Mouse (Mus musculus): ENCODE data around the gene B3gnt9. TPM values are rescaled to one million over a fixed set of nuclear protein-coding genes. Genes with fewer than 3 reads are reported as not detected.

Gene B3gnt9
- polyA plus RNA-seq, 1 experiment = 7.6 TPM

GRCm38 (mm10) chr8:105270101-105270915 lies 15.4 kb upstream of the B3gnt9 start:
- Histone ChIP-seq H3K27me3 (ENCODE audit: control insufficient read depth, insufficient read depth, insufficient read length) (no peaks in the 10 kb centered on the region), H3K36me3 (ENCODE audit: control insufficient read depth, insufficient read depth) (peaks cover 3% of the 10 kb centered on the region), H3K4me3 (ENCODE audit: insufficient read depth, poor library complexity, severe bottlenecking) (peak overlapping the region; percentile 18)

GRCm38 (mm10) chr8:105269461-105269947 lies 14.6 kb upstream of the B3gnt9 start, which contains the start of gene Hsf4:
Hsf4 (plus strand) TSS chr8:105269801.
- TF ChIP-seq MYOG (IDR thresholded peaks at IDR 0.05; ENCODE audit: control insufficient read depth, extremely low read depth, insufficient read length) = no peak
- no peak for TF ChIP-seq CTCF (IDR thresholded peaks at IDR 0.05; ENCODE audit: control insufficient read depth, insufficient read depth, insufficient read length)
- TF ChIP-seq MAX (IDR thresholded peaks at IDR 0.05) = no peak
- no peak for TF ChIP-seq FOSL1 (IDR thresholded peaks at IDR 0.05; ENCODE audit: insufficient read depth, low read length, poor library complexity, severe bottlenecking)
- TF ChIP-seq USF1 (IDR thresholded peaks at IDR 0.05; ENCODE audit: low read depth) = no peak
- H3ac ChIP-seq (ENCODE audit: control insufficient read depth, insufficient read length, low read depth) = peak within 1 kb of the TSS; percentile 76
- no peaks in the 10 kb centered on the region for H3K27me3 ChIP-seq (ENCODE audit: control insufficient read depth, insufficient read depth, insufficient read length)

More at GRCm38 (mm10) chr8:105270101-105270915, 15.4 kb upstream of the B3gnt9 start:
- Histone ChIP-seq H3K79me2 (ENCODE audit: control insufficient read depth, insufficient read depth) (no peaks in the 10 kb centered on the region), H3K79me3 (ENCODE audit: low read depth) (no peaks in the 10 kb centered on the region), H3ac (ENCODE audit: control insufficient read depth, insufficient read length, low read depth) (peak overlapping the region; percentile 76)
- TF ChIP-seq USF1 (IDR thresholded peaks at IDR 0.05; ENCODE audit: low read depth) (no peak), MYOG (IDR thresholded peaks at IDR 0.05; ENCODE audit: control insufficient read depth, extremely low read depth, insufficient read length) (no peak)

GRCm38 (mm10) chr8:105269075-105269458 lies 14.1 kb upstream of the B3gnt9 start:
- no peak for TF ChIP-seq FOSL1 (IDR thresholded peaks at IDR 0.05; ENCODE audit: insufficient read depth, low read length, poor library complexity, severe bottlenecking)
- TF ChIP-seq MYOG (IDR thresholded peaks at IDR 0.05; ENCODE audit: control insufficient read depth, extremely low read depth, insufficient read length) = no peak
- no peak for TF ChIP-seq CEBPB (IDR thresholded peaks at IDR 0.05; ENCODE audit: low read depth)
- TF ChIP-seq MYOD1 (IDR thresholded peaks at IDR 0.05; ENCODE audit: control insufficient read depth, insufficient read length, low read depth) = no peak
- TF ChIP-seq USF1 (IDR thresholded peaks at IDR 0.05; ENCODE audit: low read depth) = no peak
- no peak for TF ChIP-seq MAX (IDR thresholded peaks at IDR 0.05)
- no peak for TF ChIP-seq CTCF (IDR thresholded peaks at IDR 0.05; ENCODE audit: control insufficient read depth, insufficient read depth, insufficient read length)
- Histone ChIP-seq H3K4me3 (ENCODE audit: insufficient read depth, poor library complexity, severe bottlenecking) (no peak overlapping the region), H3K27me3 (ENCODE audit: control insufficient read depth, insufficient read depth, insufficient read length) (no peaks in the 10 kb centered on the region), H3ac (ENCODE audit: control insufficient read depth, insufficient read length, low read depth) (no peak overlapping the region), H3K79me2 (ENCODE audit: control insufficient read depth, insufficient read depth) (peaks cover 3% of the 10 kb centered on the region), H3K36me3 (ENCODE audit: control insufficient read depth, insufficient read depth) (peaks cover 3% of the 10 kb centered on the region), H3K79me3 (ENCODE audit: low read depth) (no peaks in the 10 kb centered on the region)

More at GRCm38 (mm10) chr8:105269461-105269947, 14.6 kb upstream of the B3gnt9 start, which contains the start of gene Hsf4:
- peaks cover 3% of the 10 kb centered on the region for H3K36me3 ChIP-seq (ENCODE audit: control insufficient read depth, insufficient read depth)
- no peaks in the 10 kb centered on the region for H3K79me3 ChIP-seq (ENCODE audit: low read depth)
- H3K4me3 ChIP-seq (ENCODE audit: insufficient read depth, poor library complexity, severe bottlenecking) = peak within 1 kb of the TSS; percentile 18
- no peaks in the 10 kb centered on the region for H3K79me2 ChIP-seq (ENCODE audit: control insufficient read depth, insufficient read depth)

- no peaks in the 10 kb centered on the region for H3K79me3 ChIP-seq (ENCODE audit: low read depth)
- peaks cover 3% of the 10 kb centered on the region for H3K36me3 ChIP-seq (ENCODE audit: control insufficient read depth, insufficient read depth)
- no peak overlapping the region for H3K4me3 ChIP-seq (ENCODE audit: insufficient read depth, poor library complexity, severe bottlenecking)
- TF ChIP-seq MAX (IDR thresholded peaks at IDR 0.05) = no peak
- no peak for TF ChIP-seq CEBPB (IDR thresholded peaks at IDR 0.05; ENCODE audit: low read depth)
- no peak for TF ChIP-seq MYOD1 (IDR thresholded peaks at IDR 0.05; ENCODE audit: control insufficient read depth, insufficient read length, low read depth)
- no peak for TF ChIP-seq MYOG (IDR thresholded peaks at IDR 0.05; ENCODE audit: control insufficient read depth, extremely low read depth, insufficient read length)
- TF ChIP-seq USF1 (IDR thresholded peaks at IDR 0.05; ENCODE audit: low read depth) = no peak
- no peak for TF ChIP-seq CTCF (IDR thresholded peaks at IDR 0.05; ENCODE audit: control insufficient read depth, insufficient read depth, insufficient read length)
- no peak for TF ChIP-seq FOSL1 (IDR thresholded peaks at IDR 0.05; ENCODE audit: insufficient read depth, low read length, poor library complexity, severe bottlenecking)
- H3K79me2 ChIP-seq (ENCODE audit: control insufficient read depth, insufficient read depth) = peaks cover 8% of the 10 kb centered on the region
- H3ac ChIP-seq (ENCODE audit: control insufficient read depth, insufficient read length, low read depth) = no peak overlapping the region
- H3K27me3 ChIP-seq (ENCODE audit: control insufficient read depth, insufficient read depth, insufficient read length) = no peaks in the 10 kb centered on the region
Measured at GRCm38 (mm10) chr8:105268342-105269074, 13.6 kb upstream of the B3gnt9 start.

- H3K27me3 ChIP-seq (ENCODE audit: control insufficient read depth, insufficient read depth, insufficient read length) = no peaks in the 10 kb centered on the region
Measured at GRCm38 (mm10) chr8:105266775-105267174, 11.8 kb upstream of the B3gnt9 start.

More at GRCm38 (mm10) chr8:105266775-105267174, 11.8 kb upstream of the B3gnt9 start:
- peaks cover 3% of the 10 kb centered on the region for H3K36me3 ChIP-seq (ENCODE audit: control insufficient read depth, insufficient read depth)
- H3ac ChIP-seq (ENCODE audit: control insufficient read depth, insufficient read length, low read depth) = no peak overlapping the region
- H3K79me2 ChIP-seq (ENCODE audit: control insufficient read depth, insufficient read depth) = peaks cover 16% of the 10 kb centered on the region
- H3K79me3 ChIP-seq (ENCODE audit: low read depth) = peaks cover 3% of the 10 kb centered on the region
- no peak overlapping the region for H3K4me3 ChIP-seq (ENCODE audit: insufficient read depth, poor library complexity, severe bottlenecking)
- TF ChIP-seq FOSL1 (IDR thresholded peaks at IDR 0.05; ENCODE audit: insufficient read depth, low read length, poor library complexity, severe bottlenecking) (no peak), CTCF (IDR thresholded peaks at IDR 0.05; ENCODE audit: control insufficient read depth, insufficient read depth, insufficient read length) (no peak), CEBPB (IDR thresholded peaks at IDR 0.05; ENCODE audit: low read depth) (no peak), MYOD1 (IDR thresholded peaks at IDR 0.05; ENCODE audit: control insufficient read depth, insufficient read length, low read depth) (no peak), MYOG (IDR thresholded peaks at IDR 0.05; ENCODE audit: control insufficient read depth, extremely low read depth, insufficient read length) (no peak), MAX (IDR thresholded peaks at IDR 0.05) (no peak), USF1 (IDR thresholded peaks at IDR 0.05; ENCODE audit: low read depth) (no peak)
